Mouse (Mus musculus) WW6 (cell line): ENCODE measurements at regions not wholly inside any gene's neighbourhood (a gene's known extent, or its start where the extent isn't known, plus 50 kb on each side); places are given as distances from the start of the nearest gene placed in this dataset.

ENCODE experiments used
- DNase-seq: peaks from one replicate; pipeline ENCODE4 v3.0.0-alpha.2; 2013; ENCODE audit warnings: low read depth, low spot score

DNA sequence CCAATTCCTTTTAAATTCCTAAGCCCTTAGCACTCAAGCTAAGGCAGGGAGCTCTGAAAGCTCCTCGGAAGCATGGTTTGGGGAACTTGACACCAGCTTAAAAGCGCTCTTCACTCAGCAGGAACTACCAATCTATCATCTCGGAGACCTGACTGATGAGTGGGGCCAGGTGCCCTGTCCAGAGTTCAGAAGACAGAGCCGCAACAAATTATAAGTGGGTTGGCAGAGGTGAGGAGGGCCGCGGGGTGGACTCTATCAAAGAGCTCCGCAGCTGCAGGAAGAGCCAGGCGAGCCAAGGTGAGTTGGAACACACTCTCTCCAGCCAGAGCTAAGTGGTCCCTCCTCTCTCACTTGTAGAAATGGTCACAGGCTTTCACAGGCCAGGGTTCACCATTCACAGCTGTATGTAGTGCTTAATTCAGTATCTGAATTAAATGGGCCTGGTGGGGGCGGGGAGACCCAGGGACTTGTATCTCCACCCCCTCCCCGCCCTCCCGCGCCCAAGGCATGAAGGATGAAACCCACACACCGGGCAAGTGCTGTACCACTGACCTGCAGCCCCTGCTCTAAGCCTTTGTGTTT, 180.8 kb downstream of the Stim2 start:
- no peak for DNase-seq

DNA sequence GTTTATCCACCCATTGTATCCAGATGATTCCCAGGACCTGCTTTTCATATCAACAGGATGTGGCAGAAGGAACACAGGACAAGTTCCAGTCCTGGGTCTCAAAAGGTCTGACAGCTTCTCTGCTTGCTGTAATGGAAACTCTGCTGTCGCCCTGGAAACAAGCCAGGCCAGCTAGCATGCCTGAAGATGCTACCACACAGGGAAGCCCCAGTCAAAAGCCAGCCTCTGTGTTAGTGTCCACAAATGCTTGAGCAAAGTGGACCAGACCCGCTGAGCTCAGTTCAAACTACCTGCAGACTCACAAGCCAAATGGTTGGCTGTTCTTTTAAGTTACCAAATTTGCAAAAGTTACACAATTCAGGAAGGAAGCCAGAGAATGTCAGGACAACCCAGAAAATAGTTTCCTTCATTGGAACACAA, 181.9 kb downstream of the Stim2 start:
- DNase-seq: no peak

DNA sequence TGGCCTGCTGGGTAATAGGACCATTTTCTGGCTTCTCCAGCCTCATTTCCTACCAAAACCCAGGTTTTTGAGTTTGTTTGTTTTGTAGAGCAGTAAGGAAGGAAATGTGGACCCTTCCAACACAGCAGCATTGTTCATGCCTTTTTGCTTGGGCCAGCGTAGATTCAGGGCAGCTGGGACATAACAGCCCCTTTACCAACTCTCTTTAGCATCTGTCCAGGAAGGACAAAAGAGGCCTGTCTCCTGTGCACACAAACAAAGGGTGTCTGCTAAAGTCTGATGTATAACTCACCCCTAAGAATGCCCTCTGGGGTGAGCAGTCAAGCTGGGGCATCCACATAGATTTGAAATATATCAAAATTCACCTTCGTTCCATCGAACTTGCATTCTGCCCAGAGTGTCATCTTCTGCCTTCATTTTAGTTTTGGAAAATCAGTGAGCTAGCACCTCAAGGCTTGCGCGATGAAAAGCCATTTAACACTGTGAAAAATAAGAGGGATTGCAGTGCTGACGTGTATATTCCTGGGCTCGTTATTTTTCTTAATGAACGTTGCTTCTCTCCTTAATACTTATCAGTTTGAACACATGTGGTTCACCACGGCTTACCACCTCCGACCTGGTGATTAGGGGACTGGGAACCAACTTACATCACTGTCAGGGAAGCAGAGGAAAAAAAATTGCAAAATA, 182.5 kb downstream of the Stim2 start:
- DNase-seq: no peak

DNA sequence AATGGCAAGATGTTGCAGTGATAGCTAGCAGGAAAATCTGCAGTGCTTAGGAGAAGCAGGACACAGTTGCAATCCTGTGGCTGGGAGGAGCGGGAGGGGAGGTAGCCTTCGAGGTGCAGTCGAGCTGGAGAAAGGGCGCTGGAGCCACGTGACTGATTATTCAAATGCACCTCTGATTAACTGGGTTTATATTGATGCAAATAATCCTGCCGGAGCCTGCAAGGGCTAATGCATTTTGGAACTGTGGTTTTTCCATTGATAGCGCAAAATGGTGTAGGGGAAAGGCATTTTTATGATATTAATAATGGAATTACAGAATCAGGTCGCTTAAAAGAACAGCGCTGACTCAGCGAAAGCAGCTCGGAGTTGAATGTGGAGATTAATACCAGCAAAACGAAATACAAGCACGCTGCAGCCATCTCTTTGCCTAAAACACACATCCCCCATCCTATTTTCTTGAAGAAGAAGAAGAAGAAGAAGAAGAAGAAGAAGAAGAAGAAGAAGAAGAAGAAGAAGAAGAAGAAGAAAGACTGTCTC, 183.1 kb downstream of the Stim2 start:
- DNase-seq: no peak

DNA sequence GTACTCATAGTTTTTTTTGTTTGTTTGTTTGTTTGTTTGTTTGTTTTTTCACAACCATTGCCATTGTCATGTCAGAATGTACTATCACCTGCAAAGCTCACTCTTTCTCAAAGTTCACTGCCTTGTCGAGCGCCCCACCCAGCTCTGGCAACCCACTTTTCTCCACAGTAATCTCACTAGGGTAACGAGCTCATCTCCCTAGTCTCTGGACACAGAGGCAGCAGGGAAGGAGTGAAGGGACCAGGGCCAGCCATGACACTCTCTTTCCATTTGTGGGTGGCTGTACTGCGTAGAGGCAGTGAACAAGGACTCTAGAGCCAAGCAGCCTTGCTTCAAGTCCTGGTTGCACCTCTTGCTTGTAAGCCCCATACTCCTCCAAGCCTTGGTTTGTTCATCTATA, 184.5 kb downstream of the Stim2 start:
- no peak for DNase-seq

DNA sequence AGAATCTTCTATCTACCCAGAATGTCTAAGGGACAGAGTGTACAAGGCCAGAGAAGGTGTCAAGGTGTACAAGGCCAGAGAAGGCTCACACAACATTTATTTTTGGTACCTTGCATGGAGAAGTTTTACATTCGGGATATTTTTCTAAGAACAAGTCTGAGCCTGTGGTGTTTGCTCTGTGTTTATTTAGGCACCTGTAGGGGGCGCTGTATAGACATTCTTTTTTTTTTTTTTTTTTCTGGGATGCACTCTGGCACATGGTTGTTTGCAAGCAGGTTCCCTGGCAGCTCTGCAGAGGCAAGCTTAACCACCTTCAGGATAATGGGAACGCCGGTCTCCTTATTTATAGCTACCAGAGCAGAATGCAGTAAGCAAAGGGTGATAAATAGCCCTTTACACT, 187.4 kb downstream of the Stim2 start:
- no peak for DNase-seq

DNA sequence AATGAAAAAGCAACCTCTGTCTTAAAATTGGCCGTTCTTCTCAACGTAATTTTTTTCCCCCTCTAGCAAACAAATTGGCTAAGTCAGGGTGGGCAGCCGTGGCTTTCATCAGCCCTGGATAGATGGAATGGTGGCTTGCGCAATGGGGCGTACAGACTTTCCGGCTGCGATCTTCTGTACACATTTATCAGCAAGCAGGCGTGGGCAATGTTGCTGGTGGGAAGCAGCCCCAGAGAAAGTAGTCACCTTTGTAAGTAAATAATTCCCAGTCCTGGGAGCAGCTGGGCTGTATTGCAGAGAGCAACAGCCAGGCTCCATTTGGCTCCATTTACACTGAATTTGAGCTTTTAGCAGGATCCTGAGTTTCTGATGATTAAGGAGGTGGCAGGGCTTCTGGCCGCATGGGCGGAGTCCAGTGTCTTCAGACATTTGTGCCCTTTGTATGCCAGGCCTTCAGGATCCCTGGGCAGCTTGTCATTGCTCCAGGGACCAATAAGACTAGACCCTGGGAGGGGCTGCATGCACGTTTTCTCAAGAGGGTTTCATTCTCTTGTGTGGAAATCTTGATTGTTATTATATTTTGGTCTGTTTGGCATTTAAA, 187.9 kb downstream of the Stim2 start:
- no peak for DNase-seq

DNA sequence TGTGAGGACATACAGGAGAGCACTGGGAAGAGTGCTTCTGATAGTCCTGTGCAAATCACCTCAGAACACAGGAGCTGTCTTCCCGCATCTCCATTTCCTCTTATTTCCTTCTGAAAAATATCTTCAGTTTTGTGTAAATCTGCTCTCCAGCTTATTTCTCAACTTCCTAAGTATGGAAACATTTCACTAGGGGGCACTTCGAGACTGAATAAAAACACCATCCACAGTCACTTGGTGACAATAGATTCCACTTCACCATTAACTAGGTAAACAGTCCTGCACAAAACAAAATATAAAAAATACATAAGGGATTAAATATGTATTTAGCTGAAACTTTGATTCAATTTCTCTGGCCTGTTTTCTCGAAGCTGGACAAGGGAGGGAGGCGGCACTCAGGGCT, 193.4 kb downstream of the Stim2 start:
- DNase-seq: no peak

DNA sequence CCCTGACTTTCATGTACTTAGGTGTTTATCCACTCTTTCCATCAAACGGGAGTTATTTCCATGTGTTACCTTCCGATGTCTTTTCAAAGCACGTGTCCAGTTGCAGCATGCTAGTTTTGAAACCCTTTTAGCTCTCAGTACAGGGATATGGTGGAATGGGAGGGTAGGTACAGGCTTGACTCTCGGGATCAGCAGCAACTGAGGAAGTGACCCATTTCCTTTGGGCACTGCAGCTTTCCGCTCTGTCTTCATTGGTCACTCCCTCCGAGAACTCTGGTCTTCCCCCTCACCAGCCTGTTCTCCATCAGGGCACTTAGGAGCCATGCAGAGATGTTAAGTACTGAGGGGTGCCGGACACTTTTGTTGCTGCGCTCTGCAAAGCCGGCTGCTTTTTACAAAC, 196.5 kb downstream of the Stim2 start:
- no peak for DNase-seq

DNA sequence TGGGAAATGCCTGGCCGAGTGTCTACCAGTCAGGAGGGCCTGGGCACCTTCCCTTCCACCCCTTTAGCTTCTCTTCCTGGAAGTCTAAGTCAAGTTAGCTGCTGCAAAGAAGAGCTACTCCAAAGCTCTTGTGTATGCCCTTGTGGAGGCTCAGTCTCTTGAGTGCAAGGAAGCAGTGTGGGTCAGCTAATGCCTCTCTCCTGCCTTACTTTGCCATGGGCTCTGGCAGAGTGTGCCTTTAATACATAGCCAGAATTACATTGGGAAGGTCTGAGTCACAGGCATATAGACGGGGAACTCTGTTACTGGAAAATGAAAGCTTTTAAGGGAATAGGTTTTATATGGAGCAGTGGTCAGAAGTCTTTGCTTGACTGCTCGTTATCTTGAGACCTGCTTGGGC, 201.7 kb downstream of the Stim2 start:
- no peak for DNase-seq

DNA sequence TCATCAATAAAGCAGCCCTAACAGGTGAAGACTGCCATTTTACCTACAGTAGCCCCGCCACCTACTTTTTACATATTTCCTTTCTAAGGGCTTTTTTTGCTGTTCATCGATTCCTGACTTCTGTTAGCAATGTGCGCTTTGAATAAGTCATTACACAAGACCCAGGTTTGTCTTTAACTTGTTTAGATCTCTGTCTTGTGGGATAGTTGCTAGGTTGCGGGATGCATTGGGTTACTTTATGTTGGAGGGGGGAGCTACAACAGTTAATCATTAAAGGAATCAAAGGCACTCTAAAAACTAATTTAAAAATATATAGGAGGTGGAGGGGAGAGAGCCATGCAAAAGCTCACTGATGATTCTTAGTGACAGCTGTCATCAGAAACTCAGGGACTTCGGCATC, 202.3 kb downstream of the Stim2 start:
- no peak for DNase-seq

DNA sequence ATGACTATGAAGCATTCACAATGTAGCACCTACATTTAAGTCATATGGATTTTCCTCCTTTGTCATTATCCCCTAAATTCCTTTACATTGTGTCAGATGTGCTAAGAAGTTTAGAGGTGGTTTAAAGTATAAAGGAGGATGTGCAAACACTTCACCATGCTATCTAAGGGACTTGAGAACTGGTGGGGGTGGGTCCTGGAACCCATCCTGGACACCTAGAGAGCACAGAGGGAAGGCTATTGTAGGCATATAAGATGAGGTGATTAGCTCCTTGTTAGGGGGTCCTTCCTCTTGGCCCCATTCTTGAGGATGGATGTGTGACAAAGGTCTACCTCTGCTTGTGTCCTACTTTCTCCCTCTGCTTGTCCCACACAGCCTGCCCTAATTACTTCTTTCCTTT, 213.2 kb downstream of the Stim2 start:
- DNase-seq: no peak

DNA sequence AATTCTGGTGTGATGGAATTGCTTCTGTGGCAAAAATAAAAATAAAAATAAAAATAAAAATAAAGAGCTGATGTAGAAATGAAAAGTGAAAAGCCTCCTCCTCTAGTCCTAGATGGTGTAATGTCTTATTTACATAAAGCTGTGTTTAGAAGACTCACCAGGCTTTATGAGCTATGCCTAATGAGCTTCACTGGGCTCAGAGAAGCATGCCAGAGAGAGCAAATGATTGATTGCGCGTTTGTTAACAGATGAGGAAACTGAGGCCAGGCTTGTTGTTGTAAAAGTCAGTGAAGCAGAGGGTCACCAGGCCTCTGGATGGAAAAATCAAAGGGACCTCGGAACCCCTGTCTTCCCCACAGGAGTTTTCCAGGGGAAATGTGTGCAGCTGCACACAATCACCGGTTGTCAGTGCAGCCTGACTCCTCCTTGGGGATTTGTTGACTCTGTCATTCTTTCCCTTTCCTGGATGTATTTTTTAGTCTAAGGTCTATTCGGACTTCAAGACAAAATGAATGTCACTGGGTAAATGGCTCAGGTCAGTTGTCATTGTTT, 213.8 kb downstream of the Stim2 start:
- no peak for DNase-seq

DNA sequence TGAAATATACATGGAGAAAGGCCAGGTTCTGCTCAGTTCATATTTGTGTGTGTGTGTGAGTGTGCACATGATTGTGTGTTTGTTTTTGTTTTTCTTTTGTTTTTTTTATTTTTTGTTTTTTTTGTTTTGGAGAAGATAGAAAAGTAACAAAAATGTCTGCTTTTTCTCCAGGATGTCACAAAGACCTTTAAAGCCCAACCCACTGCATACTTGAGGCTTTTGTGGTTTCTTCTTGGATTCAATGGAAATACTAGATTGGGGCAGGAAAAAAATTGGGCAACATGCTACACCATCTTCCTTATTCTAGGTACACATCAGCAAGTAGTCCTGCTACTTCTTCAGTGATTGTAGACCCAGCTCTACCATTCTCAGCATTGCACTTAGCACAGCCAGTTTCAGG, 226.7 kb downstream of the Stim2 start:
- no peak for DNase-seq

DNA sequence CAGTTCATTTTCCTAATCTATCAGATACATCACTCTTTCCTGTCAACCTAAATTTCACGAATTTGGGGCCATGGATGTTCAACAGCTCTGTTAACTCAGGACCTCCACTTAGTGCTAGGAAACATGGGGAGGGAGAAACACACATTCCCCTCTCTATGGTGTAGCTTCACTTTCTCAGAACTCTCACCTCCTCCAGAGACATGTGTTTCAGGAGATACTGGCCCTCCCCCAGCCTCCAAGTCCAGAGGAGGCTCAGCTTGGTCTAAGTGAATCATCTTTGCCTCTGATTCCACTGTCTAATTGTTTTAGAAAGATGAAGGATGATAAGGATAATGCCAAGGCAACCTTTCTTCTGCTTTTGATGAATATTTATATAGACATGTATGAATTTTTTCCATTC, 236.3 kb downstream of the Stim2 start:
- no peak for DNase-seq

DNA sequence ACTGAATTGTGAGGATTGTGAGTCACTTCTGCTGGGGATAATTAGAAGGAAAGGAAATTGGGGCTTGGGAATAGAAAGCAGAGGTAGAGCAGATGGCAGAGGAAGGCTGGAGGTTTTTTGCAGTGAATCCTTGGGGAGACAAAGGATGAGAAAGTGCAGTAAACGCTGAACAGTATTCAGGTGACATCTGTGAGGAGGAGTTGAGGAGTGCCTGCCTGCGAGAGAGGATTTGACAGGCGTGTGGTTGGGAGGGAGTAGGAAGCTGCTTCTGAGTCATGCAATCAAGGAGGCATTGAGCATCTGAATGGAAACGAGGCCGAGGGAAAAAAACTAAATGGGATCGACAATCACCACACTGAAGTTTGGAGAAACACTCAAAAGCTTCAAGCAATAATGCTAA, 236.9 kb downstream of the Stim2 start:
- no peak for DNase-seq

DNA sequence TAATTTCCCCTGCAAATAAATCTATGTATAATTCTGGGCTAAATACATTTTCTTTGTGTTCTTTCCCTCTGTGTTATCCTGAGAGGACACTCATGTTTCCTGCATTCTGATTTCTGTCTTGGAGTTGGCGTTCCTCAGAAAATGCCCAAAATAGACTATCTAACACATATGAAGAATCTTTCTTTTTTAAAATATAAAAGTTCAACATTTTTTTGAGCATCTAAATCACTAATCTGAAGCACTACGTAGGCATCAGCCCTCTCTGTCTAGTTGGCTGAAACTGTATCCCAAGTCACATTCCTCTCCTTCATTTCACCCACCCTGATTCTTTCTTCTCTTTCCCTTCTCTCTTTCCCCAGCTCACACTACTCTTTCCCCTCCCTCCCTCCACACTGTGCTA, 238.9 kb downstream of the Stim2 start:
- DNase-seq: no peak

DNA sequence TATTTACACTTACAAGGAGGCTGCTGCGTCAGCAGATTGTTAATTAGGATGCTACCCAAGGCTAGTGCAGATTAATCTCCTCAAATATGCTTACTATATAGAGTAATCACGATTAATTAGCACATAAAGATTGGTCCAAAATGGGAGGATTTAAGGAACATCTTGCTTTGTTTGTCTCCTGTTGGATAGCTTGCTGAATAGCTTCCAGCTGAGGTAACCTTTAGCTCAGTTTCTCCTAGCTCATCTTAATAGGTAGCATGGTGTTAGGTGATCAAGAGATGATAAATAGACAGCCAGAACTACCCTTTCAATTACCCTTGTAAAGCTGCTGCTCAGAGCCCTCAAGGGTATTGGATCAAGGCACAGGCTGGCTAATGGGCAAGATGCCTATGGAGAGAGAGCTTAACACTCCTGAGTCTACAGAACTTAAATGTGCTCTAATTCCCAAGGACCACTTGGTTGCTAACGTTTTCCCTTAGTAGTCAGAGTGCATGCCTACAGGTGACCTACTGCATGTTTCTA, 240.4 kb downstream of the Stim2 start:
- DNase-seq: no peak

DNA sequence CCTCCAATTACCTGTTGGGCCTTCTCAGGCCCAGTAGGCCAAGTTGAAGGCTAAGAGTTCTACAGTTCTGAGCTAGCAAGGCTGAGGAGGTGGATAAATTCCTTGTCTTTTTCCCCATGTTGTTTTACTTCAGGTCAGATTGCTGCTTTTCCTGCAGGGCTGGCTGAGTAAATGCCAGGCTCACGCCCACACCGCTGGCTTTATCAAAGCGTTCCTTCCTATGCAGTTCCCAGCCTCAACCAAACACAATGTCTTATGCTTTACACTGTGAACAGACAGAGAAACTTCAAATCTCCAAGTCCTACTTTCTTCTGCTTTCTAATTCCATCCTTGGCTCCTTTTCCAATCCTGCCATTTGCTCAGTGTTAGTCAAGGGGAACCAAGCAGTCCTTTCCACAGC, 241.3 kb downstream of the Stim2 start:
- DNase-seq: no peak

DNA sequence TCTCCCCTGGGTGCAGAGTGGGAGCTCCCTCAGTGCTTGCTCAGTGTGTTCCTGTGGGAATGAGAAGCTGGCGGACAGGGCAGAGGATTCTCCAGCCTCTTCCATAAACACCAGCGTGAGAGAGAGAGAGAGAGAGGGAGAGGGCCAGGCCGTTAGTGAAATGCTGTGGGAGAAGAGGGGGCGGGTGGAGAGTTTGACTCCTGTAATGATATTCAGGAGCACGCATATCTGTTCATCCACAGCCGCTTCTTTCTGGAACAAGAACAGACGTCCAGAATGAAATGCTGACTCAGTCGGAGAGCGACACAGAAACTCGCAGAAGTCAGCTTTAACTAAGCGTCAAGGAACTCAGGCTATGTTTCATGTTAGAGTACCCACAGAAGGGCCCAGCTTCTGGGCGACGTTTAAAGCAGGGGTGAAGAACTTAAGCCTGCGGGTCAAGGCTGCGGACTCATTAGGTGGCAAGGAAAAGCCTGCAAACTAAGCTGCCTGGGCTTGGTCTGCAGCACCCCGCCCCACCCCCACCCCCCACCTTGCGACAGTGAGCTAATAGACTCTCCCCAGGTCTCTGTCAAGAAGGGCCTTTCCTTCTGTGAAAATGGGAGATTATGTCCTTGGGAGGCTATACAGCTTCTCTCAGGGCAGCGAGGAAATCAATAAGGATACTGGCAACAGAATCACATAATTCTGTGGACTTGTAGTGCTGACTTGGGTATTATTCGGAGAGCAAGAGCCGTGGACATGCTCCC, 243.0 kb downstream of the Stim2 start:
- no peak for DNase-seq

DNA sequence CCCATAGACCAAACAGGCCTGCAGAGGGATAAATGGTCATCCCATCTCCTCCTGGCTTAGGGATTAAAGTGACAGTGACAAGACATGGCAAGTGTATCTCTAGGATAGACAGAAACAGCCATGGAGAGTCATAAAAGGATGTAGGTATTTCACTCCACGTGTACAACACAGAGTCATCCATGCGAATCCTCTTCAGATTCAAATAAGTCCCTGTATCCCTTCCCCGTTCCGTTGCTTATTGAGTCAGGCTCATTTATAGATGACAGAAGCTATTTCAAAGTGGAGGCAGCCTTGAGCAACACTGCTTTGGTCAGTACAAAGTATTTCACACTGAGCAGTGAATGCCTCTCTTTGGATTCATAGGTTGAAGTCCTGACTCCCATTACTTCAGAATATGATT, 243.8 kb downstream of the Stim2 start:
- DNase-seq: no peak

DNA sequence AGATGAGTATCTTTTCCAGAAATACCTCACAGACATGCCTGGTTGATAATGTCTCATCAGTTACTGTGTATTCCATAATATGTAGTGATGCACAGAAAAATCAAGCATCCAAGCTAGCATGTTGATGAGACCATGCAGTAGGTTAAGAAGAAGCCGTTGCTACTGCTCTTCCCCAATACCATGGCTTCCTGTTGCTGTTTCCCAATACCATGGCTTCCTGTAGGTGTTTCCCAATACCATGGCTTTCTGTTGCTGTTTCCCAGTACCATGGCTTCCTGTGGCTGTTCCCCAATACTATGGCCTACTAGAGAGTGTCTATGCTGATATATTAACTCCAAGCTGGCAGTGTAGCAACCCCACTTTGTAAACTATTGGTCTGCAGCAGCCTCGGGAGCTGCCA, 253.7 kb downstream of the Stim2 start:
- no peak for DNase-seq
